Mouse (Mus musculus) heart, postnatal 25 days (tissue): ENCODE measurements around the gene Hmces. TPM values are rescaled to one million over a fixed set of nuclear protein-coding genes. Genes with fewer than 3 reads are reported as not detected.

ENCODE experiments used
- DNase-seq: peaks from one replicate; pipeline ENCODE4 v3.0.0; 2022; ENCODE audit warnings: low spot score
- intact Hi-C: fragments of 180-260 bp; cut with DNase I; formaldehyde crosslinking; loops from one replicate; pipeline ENCODE4 v1.15.1; 2025
- total RNA-seq, 2 experiments: library from RNA; stranded (reverse); gene quantifications; 2 replicates each; pipeline ENCODE4 v1.2.3; 2021

Hmces gene
- total RNA-seq = 10 to 100 TPM in 1 of 2 experiments, 1 to 10 TPM in 1; 8.5 to 10.3 TPM

GRCm38 (mm10) chr6:87913661-87914325 is at the start of gene Hmces:
Gene Hmces, plus strand, starts transcription at chr6:87913935.
- peak; percentile 47 for DNase-seq
- intact Hi-C loops = loop anchor here (5.0 to 10.0 kb wide), 6 partner anchors 69 to 601 kb away; partner anchors contain the start of genes H1fx and Sec61a1

GRCm38 (mm10) chr6:87866211-87866610 is 47.5 kb upstream of the Hmces start:
- intact Hi-C loops = no loop called here
- DNase-seq = no peak

- no peak for DNase-seq
- intact Hi-C loops = no loop called here
Observed at GRCm38 (mm10) chr6:87867256-87867655, 46.5 kb upstream of the Hmces start.

- peak; percentile 82 for DNase-seq
- intact Hi-C loops = no loop called here
Observed at GRCm38 (mm10) chr6:87868871-87869506, 44.7 kb upstream of the Hmces start.

GRCm38 (mm10) chr6:87870440-87870839 is 43.3 kb upstream of the Hmces start:
- intact Hi-C loops = no loop called here
- no peak for DNase-seq

GRCm38 (mm10) chr6:87871240-87871639 is 42.5 kb upstream of the Hmces start:
- intact Hi-C loops = no loop called here
- DNase-seq = no peak

- intact Hi-C loops = no loop called here
- no peak for DNase-seq
Observed at GRCm38 (mm10) chr6:87873104-87873503, 40.6 kb upstream of the Hmces start.

- DNase-seq = no peak
Observed at GRCm38 (mm10) chr6:87873963-87874362, 39.8 kb upstream of the Hmces start.

GRCm38 (mm10) chr6:87875083-87875482 is 38.7 kb upstream of the Hmces start:
- DNase-seq = peak; percentile 63
- intact Hi-C loops = no loop called here

More at GRCm38 (mm10) chr6:87873963-87874362, 39.8 kb upstream of the Hmces start:
- intact Hi-C loops = no loop called here

- DNase-seq = no peak
- intact Hi-C loops = no loop called here
Observed at GRCm38 (mm10) chr6:87875562-87875961, 38.2 kb upstream of the Hmces start.

GRCm38 (mm10) chr6:87876068-87876643 is 37.6 kb upstream of the Hmces start:
- intact Hi-C loops = no loop called here
- DNase-seq = peak; percentile 19

GRCm38 (mm10) chr6:87879010-87879409 is 34.7 kb upstream of the Hmces start:
- intact Hi-C loops = no loop called here
- no peak for DNase-seq

GRCm38 (mm10) chr6:87879628-87880027 is 34.1 kb upstream of the Hmces start:
- intact Hi-C loops = no loop called here
- no peak for DNase-seq

GRCm38 (mm10) chr6:87882221-87882620 is 31.5 kb upstream of the Hmces start:
- intact Hi-C loops = no loop called here
- DNase-seq = no peak

- DNase-seq = no peak
- intact Hi-C loops = no loop called here
Observed at GRCm38 (mm10) chr6:87882816-87883215, 30.9 kb upstream of the Hmces start.

- intact Hi-C loops = loop anchor here (2.0 to 5.0 kb wide), 3 partner anchors 36 to 191 kb away; partner anchors contain the start of genes Cnbp, Gm45140 and Isy1
- no peak for DNase-seq
Observed at GRCm38 (mm10) chr6:87886721-87887120, 27.0 kb upstream of the Hmces start.

- intact Hi-C loops = loop anchor here (2.0 to 5.0 kb wide), 3 partner anchors 37 to 190 kb away; partner anchors contain the start of genes Cnbp, Gm45140 and Isy1
Observed at GRCm38 (mm10) chr6:87887594-87888233, 26.0 kb upstream of the Hmces start, which contains the start of gene Copg1. Gene Copg1, plus strand, starts transcription at chr6:87887814.

GRCm38 (mm10) chr6:87893931-87894330 is 19.8 kb upstream of the Hmces start:
- intact Hi-C loops = no loop called here

More at GRCm38 (mm10) chr6:87887594-87888233, 26.0 kb upstream of the Hmces start, which contains the start of gene Copg1:
- DNase-seq = peak; percentile 98

GRCm38 (mm10) chr6:87898028-87898427 is 15.7 kb upstream of the Hmces start:
- no peak for DNase-seq
- intact Hi-C loops = loop anchor here (5.0 kb wide), 1 partner anchor 94 kb away; no protein-coding TSS in a partner anchor

More at GRCm38 (mm10) chr6:87893931-87894330, 19.8 kb upstream of the Hmces start:
- DNase-seq = no peak

- intact Hi-C loops = no loop called here
- DNase-seq = no peak
Observed at GRCm38 (mm10) chr6:87906632-87907031, 7.1 kb upstream of the Hmces start.
